Mouse (Mus musculus) urinary bladder, postnatal 25 days (tissue): ENCODE results near the gene Nkx3-2.

Experiments
- DNase-seq: peaks from one replicate; pipeline ENCODE4 v3.0.0; 2022; ENCODE audit warnings: low spot score

The Nkx3-2 gene

GRCm38 (mm10) chr5:41762141-41762946, 2.0 kb downstream of the Nkx3-2 start:
- no peak for DNase-seq

DNA sequence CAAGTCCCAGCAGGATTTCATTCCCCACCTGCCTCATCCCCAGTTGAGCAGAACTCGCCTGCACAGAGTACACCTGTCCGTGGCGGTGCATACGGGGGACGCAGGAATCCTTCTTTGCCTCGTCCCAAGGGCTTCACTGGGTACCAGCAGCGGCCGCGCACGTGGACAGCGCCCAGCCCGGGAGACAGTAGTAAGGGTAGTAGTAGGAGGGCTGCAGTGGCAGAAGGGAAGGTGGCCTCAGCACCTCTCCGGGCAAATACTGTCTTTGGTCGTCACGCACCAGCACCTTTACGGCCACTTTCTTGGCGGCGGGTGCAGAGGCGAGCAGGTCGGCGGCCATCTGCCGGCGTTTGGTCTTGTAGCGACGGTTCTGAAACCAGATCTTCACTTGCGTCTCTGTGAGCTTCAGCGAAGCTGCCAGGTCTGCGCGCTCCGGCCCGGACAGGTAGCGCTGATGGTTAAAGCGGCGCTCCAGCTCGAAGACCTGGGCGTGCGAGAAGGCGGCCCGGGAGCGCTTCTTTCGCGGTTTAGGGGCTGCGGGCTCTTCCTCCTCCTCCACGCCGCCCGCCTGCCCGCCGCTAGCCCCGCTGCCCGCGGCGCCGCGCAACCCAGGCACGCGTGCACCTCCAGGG, 2.7 kb downstream of the Nkx3-2 start:
- DNase-seq = no peak

DNA sequence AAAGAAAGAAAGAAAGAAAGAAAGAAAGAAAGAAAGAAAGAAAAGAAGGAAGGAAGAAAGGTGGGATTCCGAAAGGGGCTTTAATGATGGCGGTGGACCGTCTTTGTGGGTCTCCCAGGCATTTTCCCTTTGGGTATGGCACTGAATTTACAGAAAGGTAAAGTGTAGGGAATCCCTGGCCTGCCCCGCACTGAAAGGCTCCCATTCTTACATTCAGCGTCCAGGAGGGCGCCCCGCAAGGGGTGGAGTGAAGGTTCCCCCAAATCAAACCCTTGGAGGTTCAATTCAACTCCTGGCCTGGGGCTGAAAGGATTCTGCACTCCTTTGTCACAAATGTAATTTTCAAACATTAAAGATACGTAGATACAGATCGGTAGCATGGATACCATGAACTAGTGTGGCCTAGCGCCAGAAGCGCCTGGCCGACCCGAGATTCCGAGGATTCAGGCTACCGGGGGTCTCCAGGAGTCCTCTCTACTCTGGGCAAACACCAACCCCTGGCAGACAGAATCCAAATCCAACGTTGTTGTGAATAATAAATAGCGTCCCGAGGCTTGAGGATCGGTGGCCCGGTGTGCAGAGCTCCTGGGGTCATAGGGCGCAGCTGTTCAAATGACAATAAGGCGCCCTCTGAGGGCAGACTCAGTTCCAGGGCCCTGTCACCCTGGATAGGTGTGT, 3.3 kb downstream of the Nkx3-2 start:
- no peak for DNase-seq

- no peak for DNase-seq
Measured at GRCm38 (mm10) chr5:41760071-41760470, 4.2 kb downstream of the Nkx3-2 start.

- no peak for DNase-seq
Measured at GRCm38 (mm10) chr5:41758671-41759639, 5.3 kb downstream of the Nkx3-2 start.

DNA sequence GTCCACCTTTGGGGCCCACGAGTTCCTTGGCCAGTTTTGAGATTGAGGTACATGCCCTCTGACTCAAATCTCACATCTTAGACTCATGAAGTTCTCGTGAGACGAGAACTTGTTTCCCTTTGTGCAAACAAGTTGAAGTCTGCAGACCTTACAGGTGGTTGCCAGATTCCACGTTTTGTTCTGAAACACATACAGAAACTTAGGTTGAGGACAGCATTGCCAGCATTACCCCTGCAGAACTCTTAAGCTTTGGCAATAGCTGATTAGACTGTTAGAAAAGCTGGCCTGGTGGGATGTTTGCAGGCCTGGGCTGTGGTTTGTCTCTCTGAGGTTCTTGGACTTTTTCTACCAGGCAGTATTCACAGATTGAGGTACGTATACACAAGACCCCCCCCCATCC, 7.0 kb downstream of the Nkx3-2 start:
- no peak for DNase-seq

DNA sequence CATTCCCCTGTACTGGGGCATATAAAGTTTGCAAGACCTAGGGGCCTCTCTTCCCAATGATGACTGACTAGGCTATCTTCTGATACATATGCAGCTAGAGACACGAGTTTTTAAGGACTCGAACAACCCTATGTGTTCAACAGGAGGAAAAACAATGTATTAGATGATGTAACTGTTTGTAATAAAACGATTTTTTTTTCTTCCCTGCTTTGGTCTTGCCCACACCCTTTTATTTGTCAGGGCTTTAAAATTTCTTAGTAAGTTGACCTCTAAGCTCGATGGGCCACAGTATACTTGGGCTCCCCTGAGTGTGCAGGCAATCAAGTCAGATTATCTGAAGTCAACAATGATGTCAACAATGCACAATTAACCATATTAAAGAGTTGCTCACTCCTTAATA, 7.9 kb downstream of the Nkx3-2 start:
- no peak for DNase-seq

DNA sequence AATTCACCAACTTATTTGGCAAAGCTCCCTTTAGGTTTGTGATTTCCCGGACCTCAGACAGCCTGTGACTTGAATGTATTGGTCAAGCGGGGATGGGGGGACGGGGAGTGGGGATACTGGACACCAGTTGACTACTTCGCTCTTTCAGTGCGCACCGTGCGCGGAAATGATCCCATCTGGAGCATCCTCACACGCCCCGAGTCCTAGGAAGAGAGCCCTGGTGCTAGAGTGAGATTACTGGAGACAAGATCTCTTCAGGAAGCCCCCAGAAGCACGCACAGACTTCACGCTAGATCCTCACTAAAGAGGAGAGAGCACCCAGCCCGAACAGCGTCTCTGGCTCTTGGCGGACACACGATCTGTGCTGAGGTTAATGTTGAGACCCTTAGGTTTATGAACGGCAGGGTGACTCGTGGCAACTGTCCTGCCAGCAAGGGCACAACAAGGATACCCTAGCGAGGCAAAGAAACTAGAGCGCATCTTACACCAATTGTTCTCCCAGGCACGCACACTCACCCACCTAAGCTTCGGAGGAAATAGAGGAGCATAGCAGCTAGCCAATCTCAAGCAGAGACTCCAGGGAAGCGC, 8.8 kb downstream of the Nkx3-2 start:
- DNase-seq = no peak

DNA sequence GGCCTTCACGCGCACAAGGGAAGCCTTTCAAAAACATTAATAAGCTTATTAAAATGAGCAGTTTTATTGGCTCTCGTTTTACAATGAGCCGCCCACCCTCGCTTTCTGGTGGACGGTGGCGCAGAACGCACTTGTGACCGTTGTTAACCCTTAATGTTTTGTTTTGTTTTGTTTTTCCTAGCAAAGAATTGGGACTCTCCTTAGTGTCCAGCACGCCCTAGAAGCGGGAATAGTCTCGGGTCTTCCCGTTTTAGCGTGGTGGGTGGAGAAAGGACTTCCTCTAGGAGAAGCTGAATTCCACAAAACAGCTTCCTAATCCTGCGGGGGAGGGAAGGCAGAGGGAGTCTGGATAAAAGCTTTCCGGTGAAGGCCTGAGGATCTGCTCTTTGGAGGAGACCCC, 9.5 kb downstream of the Nkx3-2 start:
- DNase-seq = no peak

- DNase-seq = no peak
Measured at GRCm38 (mm10) chr5:41754226-41754775, 10.0 kb downstream of the Nkx3-2 start.

- no peak for DNase-seq
Measured at GRCm38 (mm10) chr5:41752721-41753120, 11.6 kb downstream of the Nkx3-2 start.

DNA sequence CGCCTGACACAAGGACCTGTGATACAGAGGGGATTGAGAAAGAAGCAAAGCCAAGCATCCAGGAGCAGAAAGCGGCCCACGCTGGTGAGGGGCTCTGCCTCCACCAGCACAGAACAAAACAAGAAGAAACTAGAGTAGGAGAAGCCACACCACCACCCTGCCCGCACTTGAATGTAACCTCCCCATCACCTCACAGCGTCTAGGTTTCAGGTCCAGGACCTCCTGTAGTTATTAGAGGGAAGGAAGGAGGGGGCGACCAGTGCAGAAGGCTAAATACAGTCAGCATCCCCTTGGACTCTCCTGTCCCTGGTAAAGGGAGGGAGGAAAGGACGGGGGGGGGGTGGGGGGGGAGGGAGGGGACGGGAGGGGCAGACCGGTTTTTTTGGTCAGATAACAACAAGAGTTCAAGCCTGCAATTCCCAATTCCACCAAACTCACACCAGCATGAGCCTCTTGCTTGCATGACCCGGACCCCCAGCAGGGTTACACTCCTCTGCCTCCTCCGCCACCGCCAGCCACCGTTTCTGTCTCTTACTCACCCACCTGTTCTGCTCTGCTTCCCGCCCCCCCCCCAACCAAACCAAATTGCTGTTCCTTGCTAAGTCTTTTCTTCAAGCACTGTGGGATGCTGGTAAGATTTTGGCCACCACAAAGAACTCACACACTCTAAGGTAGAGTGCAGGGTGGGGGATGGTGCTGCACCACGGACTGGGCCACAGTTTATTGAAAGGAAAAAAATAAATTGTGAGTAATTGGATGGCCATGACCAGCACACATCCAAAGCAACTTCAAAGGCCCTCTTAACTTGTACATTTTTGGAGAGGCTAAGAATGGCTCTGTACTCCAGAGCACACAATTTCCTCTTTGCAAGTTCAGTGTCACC, 19.2 kb downstream of the Nkx3-2 start:
- no peak for DNase-seq

- DNase-seq = no peak
Measured at GRCm38 (mm10) chr5:41744234-41744633, 20.1 kb downstream of the Nkx3-2 start.

- no peak for DNase-seq
Measured at GRCm38 (mm10) chr5:41738817-41739216, 25.5 kb downstream of the Nkx3-2 start.

- DNase-seq = no peak
Measured at GRCm38 (mm10) chr5:41737039-41737438, 27.3 kb downstream of the Nkx3-2 start.

GRCm38 (mm10) chr5:41727017-41727416, 37.3 kb downstream of the Nkx3-2 start:
- no peak for DNase-seq

GRCm38 (mm10) chr5:41725573-41725972, 38.7 kb downstream of the Nkx3-2 start:
- DNase-seq = no peak
